Mouse (Mus musculus) spleen, adult 2 months (tissue): ENCODE results near the gene Rps27l. TPM values are rescaled to one million over a fixed set of nuclear protein-coding genes. Genes with fewer than 3 reads are reported as not detected.

Experiments used
- DNase-seq, 2 experiments: peaks; one replicate each; pipeline versions ENCODE4 v3.0.0 to v3.0.0-alpha.2; 2012 to 2021; ENCODE audit warnings: low spot score in 2 of 2, low read depth in 1 of 2
- H3K27ac ChIP-seq: fragments of 200-500 bp; 2 replicates; pipeline ENCODE4 v1.5.1; 2012; ENCODE audit warnings: low read length, inconsistent platforms; ENCODE audit not compliant: insufficient read depth
- H3K27me3 ChIP-seq: fragments of 200-500 bp; 2 replicates; pipeline ENCODE4 v1.6.1; 2012; ENCODE audit warnings: mild to moderate bottlenecking, moderate library complexity, low read length, inconsistent platforms; ENCODE audit not compliant: control insufficient read depth, insufficient read depth
- H3K36me3 ChIP-seq: fragments of 200-500 bp; 2 replicates; pipeline ENCODE4 v1.6.1; 2012; ENCODE audit warnings: mild to moderate bottlenecking, low read length, inconsistent platforms; ENCODE audit not compliant: control insufficient read depth, insufficient read depth
- H3K4me1 ChIP-seq: fragments of 200-500 bp; 2 replicates; pipeline ENCODE4 v1.6.1; 2011; ENCODE audit warnings: inconsistent platforms; ENCODE audit not compliant: control insufficient read depth, insufficient read depth, insufficient read length
- H3K4me3 ChIP-seq: fragments of 200-500 bp; 2 replicates; pipeline ENCODE4 v1.5.1; 2011; ENCODE audit warnings: mild to moderate bottlenecking, inconsistent platforms; ENCODE audit not compliant: insufficient read depth, insufficient read length; ENCODE audit errors: extremely low read depth
- CTCF ChIP-seq: fragments of 200-500 bp; IDR thresholded peaks from 2 replicates; pipeline ENCODE4 v1.5.1; 2011; ENCODE audit warnings: mild to moderate bottlenecking, inconsistent platforms; ENCODE audit not compliant: insufficient read depth, insufficient read length, insufficient replicate concordance; ENCODE audit errors: extremely low read depth
- POLR2A ChIP-seq: fragments of 200-500 bp; IDR thresholded peaks from 2 replicates; pipeline ENCODE4 v1.6.1; 2011; ENCODE audit warnings: low read depth, low read length, inconsistent platforms
- WGBS: fragments of 180-500 bp; shearing (Covaris S2); methylation state at CpG from one replicate; pipeline ENCODE4 v1.1.7; 2018; 5-methylcytosine and 5-hydroxymethylcytosine counted together
- polyA plus RNA-seq: library from polyadenylated mRNA; depleted of rRNA; stranded (reverse); fragments of >200 nt; gene quantifications from 2 replicates; pipeline ENCODE4 v1.2.3, GENCODE M21; 2012

The Rps27l gene
- polyA plus RNA-seq, 1 experiment, result 11.4 TPM

GRCm38 (mm10) chr9:66957451-66957850 lies 11.6 kb downstream of the Rps27l start:
- H3K27me3 ChIP-seq, result no peaks in the 10 kb centered on the region

GRCm38 (mm10) chr9:66961478-66961877 lies 15.6 kb downstream of the Rps27l start:
- Histone ChIP-seq H3K27me3 (no peaks in the 10 kb centered on the region), H3K27ac (no peak overlapping the region), H3K4me3 (no peak overlapping the region), H3K4me1 (no peaks in the 10 kb centered on the region), H3K36me3 (0 out of 2 replicates have a peak, but pooled peaks cover 1% of the 10 kb centered on the region)
- no peak for DNase-seq
- TF ChIP-seq CTCF (no peak), POLR2A (no peak)
- whole genome bisulfite sequencing, result 85% methylated on average over 3 of the region's 3 CpGs

More at GRCm38 (mm10) chr9:66957451-66957850, 11.6 kb downstream of the Rps27l start:
- no peak for DNase-seq
- H3K4me1 ChIP-seq, result no peaks in the 10 kb centered on the region
- no peak overlapping the region for H3K4me3 ChIP-seq
- TF ChIP-seq CTCF (no peak), POLR2A (no peak)
- no peak overlapping the region for H3K27ac ChIP-seq
- peaks cover 7% of the 10 kb centered on the region; the same call in 1 of the 2 replicates for H3K36me3 ChIP-seq
- WGBS, result 99% methylated on average over 3 of the region's 3 CpGs

GRCm38 (mm10) chr9:66967492-66967891 lies 21.6 kb downstream of the Rps27l start:
- Histone ChIP-seq H3K36me3 (peaks cover 11% of the 10 kb centered on the region), H3K27me3 (no peaks in the 10 kb centered on the region), H3K4me1 (no peaks in the 10 kb centered on the region), H3K27ac (no peak overlapping the region), H3K4me3 (no peak overlapping the region)
- WGBS, result 96% methylated on average over 8 of the region's 8 CpGs
- DNase-seq, result no peak
- TF ChIP-seq CTCF (no peak), POLR2A (no peak)

GRCm38 (mm10) chr9:66971116-66971515 lies 25.2 kb downstream of the Rps27l start:
- no peaks in the 10 kb centered on the region for H3K27me3 ChIP-seq
- TF ChIP-seq POLR2A (no peak), CTCF (no peak)
- H3K36me3 ChIP-seq, result peaks cover 11% of the 10 kb centered on the region
- H3K4me3 ChIP-seq, result no peak overlapping the region
- 94% methylated on average over 8 of the region's 8 CpGs for WGBS
- DNase-seq, result no peak
- H3K4me1 ChIP-seq, result no peaks in the 10 kb centered on the region
- no peak overlapping the region for H3K27ac ChIP-seq

GRCm38 (mm10) chr9:66974721-66975225 lies 28.9 kb downstream of the Rps27l start:
- peak; percentile 79 to 89 for DNase-seq
- under 1% methylated on average over 40 of the region's 41 CpGs for WGBS
- H3K4me1 ChIP-seq, result peaks cover 5% of the 10 kb centered on the region; the same call in 1 of the 2 replicates
- no peak for TF ChIP-seq CTCF
- TF ChIP-seq POLR2A, result peak; percentile 16; the same call in 1 of the 2 replicates
- H3K27ac ChIP-seq, result peak overlapping the region; percentile 96
- H3K27me3 ChIP-seq, result no peaks in the 10 kb centered on the region
- peak overlapping the region; percentile 99 for H3K4me3 ChIP-seq
- H3K36me3 ChIP-seq, result peaks cover 7% of the 10 kb centered on the region

GRCm38 (mm10) chr9:66975239-66975645 lies 29.4 kb downstream of the Rps27l start, which contains the start of gene Lactb:
Lactb (minus strand) TSS chr9:66975484.
- peak; percentile 63 to 97 for DNase-seq
- peak within 1 kb of the TSS; percentile 96 for H3K27ac ChIP-seq
- H3K36me3 ChIP-seq, result peaks cover 6% of the 10 kb centered on the region
- peaks cover 5% of the 10 kb centered on the region; the same call in 1 of the 2 replicates for H3K4me1 ChIP-seq
- H3K4me3 ChIP-seq, result peak within 1 kb of the TSS; percentile 99
- TF ChIP-seq CTCF (no peak), POLR2A (peak; percentile 45)
- WGBS, result 2% methylated on average over 32 of the region's 32 CpGs
- H3K27me3 ChIP-seq, result no peaks in the 10 kb centered on the region

- TF ChIP-seq CTCF, result no peak
- no peak for TF ChIP-seq POLR2A
- DNase-seq, result no peak
- Histone ChIP-seq H3K4me3 (no peak overlapping the region), H3K36me3 (no peaks in the 10 kb centered on the region), H3K4me1 (peaks cover 5% of the 10 kb centered on the region; the same call in 1 of the 2 replicates), H3K27me3 (no peaks in the 10 kb centered on the region), H3K27ac (no peak overlapping the region)
- 72% methylated on average over 5 of the region's 5 CpGs for WGBS
These were observed 31.2 kb downstream of the Rps27l start for GRCm38 (mm10) chr9:66977121-66977520.
